Mouse (Mus musculus) gastrocnemius, postnatal 14 days (tissue): ENCODE results near the gene Gm49322. TPM values are rescaled to one million over a fixed set of nuclear protein-coding genes. Genes with fewer than 3 reads are reported as not detected.
A peak's percentile ranks its signal among the peaks of the same experiment; 100 is the strongest.
"Not testable (repeated sequence)": the region's sequence is repeated elsewhere in the genome, so short reads cannot be mapped to it uniquely, and the experiment has no call there.

Source experiments
- DNase-seq: peaks from one replicate; pipeline ENCODE4 v3.0.0; 2021; ENCODE audit warnings: mixed read lengths
- intact Hi-C: fragments of 180-260 bp; cut with DNase I; formaldehyde crosslinking; loops from one replicate; pipeline ENCODE4 v1.15.1; 2025; ENCODE audit warnings: low total_unique reads
- long read RNA-seq, 2 experiments: library from polyadenylated mRNA; stranded (forward); transcript quantifications; one replicate each; pipeline ENCODE4 v2.0.0; 2021
- total RNA-seq, 2 experiments: library from RNA; stranded (reverse); gene quantifications; 2 replicates each; pipeline ENCODE4 v1.2.3; 2021

Gene Gm49322
- total RNA-seq: under 1 TPM; 0.18 to 0.27 TPM
- long read RNA-seq, experiment 1, full-length matches to known transcripts: 3 of 6 reads
- long read RNA-seq, experiment 1, partial matches to known transcripts: 0 of 6 reads
- long read RNA-seq, experiment 1, other reads (novel, unspliced or antisense): 3 of 6 reads
- long read RNA-seq, experiment 2, full-length matches to known transcripts: 2 of 2 reads
- long read RNA-seq, experiment 2, partial matches to known transcripts: 0 of 2 reads
- long read RNA-seq, experiment 2, other reads (novel, unspliced or antisense): 0 of 2 reads

DNA sequence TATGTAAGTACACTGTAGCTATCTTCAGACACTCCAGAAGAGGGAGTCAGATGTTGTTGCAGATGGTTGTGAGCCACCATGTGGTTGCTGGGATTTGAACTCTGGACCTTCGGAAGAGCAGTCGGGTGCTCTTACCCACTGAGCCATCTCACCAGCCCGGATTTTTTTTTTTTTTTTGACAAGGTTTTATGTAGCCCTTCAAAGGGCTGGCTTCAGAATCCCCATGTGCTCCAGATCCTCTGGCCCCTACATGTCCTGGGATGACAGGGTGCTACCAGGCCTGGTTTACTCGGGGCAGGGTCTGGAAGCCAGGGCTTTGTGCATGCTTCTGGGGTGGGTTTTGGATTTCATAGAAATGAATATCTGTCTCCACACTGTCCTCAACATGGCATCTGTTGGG is at the start of gene Gm49322:
Gm49322 (plus strand) TSS at position 301 of the 400 bp plus-strand sequence.
- intact Hi-C loops: loop anchor here (5.0 kb wide), 1 partner anchor 87 kb away; no protein-coding TSS in a partner anchor
- not testable (repeated sequence) for DNase-seq

DNA sequence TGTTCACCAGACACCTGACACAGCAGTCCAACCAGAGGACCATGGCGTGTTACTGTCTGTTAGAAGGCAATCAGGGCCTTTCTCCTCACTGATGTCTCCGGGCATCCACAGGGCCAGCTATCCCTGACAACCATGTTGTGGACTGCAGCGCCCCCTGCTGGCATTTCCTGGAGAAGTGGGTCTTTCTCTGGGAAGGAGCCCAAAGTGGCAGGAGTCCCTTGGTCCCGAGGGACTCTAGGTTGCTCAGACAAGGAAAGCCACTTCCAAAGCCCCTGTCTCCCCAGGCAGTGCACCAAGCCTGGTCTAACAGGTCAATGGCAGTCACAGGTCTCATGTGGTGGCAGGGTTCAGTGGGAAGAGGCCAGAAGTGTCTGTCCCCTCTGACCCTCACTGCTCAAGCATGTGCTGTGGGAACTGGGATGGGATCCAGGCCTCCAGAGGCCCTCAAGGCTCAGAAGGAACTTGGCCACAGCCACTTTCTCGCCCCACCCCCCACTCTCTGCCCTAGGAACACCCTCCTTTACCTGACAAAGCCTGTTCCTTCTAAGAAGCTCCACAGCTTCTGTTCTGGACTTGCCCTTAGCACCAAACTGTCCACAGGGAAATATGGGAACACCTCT is 48.4 kb upstream of the Gm49322 start:
- peak; percentile 75 for DNase-seq
- intact Hi-C loops: no loop called here

DNA sequence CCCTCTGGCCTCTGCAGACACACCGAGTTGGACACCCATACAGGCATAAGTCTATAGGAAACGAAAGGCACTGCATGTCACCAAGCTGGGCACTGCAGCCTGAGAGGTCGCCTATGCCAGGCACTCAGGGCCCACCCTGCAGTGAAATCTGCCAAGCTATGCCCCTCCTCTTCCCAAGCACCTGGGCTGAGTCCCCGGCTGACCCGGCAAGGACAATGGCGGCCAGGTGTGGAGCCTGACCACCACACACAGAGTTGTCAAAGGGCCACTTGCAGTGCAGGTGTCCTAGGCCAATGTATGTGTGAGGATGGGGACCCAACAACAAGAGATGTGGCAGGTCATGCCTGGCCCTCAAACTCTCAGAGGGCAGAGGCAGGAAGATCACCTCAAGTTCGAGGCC is 46.4 kb upstream of the Gm49322 start:
- DNase-seq: no peak
- intact Hi-C loops: no loop called here

DNA sequence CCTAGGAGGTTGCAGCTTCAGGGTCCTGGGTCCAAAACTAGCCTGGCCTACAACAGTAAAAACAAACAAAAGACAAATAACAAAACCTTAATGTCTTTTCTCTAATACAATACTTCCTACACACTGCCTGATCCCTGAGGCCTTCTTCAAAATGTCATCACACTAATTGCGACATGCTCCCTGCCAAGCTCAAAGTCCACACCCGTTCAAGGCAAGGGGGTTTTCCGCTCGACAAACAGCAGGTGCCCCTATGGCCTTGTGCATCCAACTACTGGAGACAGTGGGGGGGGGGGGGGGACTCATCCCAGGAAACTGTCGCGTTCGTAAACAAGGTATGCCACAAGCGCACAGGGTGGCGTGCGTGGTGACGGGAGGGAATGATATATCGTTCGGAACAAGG is 45.2 kb upstream of the Gm49322 start:
- intact Hi-C loops: no loop called here

DNA sequence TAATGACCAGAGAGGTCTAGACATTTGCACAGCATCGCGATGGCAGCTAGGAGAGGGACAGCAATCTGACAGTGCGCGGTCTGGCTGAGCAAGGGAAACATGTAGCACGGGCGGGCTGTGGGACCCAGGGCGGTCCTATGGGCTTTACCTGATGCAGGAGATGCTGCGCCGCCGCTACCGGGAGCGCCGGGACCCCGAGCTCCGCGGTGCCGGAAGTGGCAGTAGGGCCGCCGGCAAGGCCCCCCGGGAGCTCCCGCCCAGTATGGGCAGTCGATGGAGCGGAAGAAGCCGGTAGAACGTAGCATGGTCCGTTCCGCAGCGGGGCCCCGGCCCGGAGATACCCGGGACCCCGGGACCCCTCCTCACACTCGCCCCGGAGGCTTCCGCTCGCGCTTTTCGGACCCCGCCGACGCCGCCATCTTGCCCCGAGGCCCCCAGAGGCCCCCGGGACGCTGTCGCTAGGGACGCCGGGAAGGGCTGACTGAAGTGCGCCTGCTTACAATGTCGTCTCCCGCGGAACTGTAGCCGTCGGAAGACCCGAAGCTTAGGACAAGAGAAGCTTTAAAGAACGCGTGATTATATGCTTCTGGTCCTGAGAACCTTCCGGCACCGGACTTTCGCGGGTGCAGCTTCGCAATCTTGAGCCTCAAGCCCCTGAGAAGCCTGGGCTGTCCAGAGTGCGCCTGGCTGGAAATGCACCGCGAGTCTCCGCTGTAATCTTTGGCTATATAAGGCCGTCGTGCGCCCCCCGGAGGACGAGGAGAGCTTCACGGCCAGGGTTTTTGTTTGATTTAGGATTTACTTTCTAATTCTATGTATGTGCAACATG is 44.5 kb upstream of the Gm49322 start, which contains the start of gene Rexo1:
Rexo1 (minus strand) TSS at position 445 of the 829 bp plus-strand sequence.
- intact Hi-C loops: no loop called here
- peak; percentile 91 for DNase-seq

More for the DNA sequence above, 45.2 kb upstream of the Gm49322 start:
- no peak for DNase-seq

DNA sequence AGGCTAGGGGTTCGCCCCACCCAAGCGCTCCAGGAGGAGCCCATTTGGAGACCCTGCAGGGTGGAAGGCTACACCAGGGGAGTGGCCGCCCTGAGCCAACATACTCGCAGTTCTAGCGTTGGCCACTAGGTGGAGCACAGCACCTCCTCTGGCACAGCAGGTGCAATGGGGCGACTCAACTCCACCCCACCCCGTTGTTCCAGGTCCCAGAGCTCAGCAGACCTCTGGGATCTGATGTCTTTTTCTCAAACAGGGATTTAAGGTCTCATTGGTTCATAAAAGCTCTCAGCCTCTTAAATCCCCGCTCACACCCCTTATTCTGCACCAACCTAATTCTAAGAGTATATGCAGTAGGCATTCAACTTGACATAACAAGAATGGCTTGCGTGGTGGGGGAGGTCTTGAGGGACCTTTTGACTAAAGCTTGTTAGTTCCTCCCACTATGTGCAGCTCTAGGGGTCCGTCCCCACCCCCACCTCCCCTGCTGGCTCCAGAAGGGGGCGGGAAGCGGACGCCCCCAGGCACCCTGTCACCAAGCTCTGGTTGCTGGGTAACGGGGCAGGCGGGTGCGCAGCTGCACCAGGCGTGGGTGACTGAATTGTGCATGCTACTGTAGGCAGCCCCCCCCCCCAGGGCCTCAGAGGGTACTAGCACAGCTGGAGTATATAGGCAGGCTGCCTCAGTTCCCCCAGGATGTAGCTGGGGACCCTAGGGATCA is 39.3 kb upstream of the Gm49322 start:
- DNase-seq: peak; percentile 84
- intact Hi-C loops: no loop called here

DNA sequence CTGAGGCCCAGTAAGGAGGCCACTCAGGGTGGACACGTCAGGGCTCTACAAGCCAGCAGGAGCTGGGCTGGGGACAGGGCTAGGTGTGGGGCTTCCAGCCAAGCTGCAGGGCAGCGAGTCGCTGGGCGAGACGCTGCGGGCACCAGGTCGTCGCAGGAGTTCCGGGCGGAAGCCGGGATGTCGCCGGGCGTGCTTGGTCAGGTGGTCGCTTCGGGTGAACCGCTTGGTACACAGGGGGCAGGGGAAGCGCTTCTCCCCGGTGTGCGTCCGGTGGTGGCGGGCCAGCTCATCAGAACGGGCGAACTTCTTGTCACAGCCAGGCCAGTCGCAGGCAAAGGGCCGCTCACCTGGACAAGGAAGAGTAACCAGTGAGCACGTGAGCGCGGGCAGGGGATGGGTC is 36.9 kb upstream of the Gm49322 start:
- no peak for DNase-seq
- intact Hi-C loops: no loop called here

DNA sequence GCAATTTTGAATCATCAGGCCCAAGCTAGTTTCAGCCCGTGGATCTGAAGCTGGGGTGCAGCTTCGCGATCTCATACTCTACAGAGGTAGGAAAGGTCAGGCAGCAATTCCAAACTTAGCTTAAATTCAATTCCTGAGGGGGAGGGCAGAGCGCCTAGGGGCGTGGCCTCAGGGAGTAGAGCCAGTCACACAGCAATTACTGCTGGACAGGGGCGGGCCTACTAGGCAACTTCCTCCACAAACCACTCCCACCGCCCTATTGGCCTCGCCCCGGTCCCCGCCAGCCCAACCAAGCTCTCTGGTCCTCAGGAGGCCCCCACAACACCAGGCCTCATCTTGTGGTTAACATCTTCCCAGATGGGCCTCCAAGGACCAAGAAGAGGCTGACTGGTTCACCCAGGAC is 36.2 kb upstream of the Gm49322 start:
- peak; percentile 84 for DNase-seq
- intact Hi-C loops: no loop called here

DNA sequence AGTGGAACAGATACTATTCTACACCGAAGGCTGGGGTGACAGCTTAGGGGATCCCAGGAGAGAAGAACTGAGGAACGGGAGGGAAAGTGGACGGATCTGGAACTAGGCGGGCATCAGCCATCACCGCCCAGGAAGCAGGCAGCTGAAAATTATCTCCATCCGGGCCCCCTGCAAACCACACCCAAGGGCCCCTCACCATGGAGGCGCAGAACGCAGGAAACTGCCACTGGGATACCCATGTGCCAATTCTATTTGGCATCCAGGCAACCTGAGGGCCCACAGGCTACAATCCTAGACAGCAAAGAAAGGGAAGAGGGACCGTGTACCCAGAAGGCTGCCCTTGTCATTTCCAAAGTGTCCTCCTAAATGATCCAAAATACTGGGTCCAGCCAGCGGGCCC is 35.4 kb upstream of the Gm49322 start:
- intact Hi-C loops: no loop called here
- DNase-seq: no peak

DNA sequence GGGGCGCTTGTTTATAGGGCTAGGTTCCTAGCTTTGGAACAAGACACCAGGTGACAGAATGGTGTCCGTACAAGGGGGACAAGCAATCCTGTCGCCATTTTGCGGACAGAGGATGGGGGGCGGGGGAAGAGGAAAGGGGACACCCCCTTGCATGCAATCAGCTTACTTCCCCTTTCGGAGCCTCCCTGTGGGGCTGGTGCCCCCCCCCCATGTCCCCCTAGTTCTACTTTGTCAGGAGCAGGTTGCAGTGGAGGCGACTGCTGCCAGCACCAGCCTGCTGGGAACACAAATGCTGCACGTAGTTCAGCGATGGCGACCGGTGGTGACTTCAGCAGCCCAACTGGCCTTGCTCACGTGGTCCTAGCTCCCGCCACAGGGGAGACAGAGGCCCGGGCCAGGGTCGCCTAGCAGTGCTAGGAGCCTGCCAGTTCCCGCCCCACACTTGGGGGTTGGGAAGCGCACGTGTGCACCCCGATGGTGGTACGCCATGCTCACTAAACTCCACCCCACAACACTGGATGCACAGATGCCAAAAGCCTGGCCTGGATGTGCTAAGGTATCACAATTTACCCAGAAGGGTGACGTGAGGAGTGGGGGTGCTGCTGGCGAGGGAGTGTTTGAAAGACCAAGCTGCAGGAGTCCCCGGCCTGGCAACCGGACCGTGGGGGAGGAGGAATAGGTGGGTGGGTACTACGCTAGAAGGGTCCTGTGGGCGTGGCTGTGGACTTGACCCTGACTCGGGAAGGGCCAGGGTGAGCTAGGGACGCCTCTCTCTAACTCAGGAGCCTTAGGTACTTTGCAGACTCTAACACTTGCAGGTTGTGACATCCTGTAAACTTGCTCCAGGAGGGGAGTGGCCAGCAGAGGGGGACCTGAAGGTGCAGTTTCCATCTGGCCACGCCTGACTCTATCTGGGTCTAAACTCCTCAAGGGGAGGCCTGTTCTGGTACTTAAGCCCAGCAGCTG is 34.7 kb upstream of the Gm49322 start:
- intact Hi-C loops: no loop called here
- DNase-seq: peak; percentile 4

DNA sequence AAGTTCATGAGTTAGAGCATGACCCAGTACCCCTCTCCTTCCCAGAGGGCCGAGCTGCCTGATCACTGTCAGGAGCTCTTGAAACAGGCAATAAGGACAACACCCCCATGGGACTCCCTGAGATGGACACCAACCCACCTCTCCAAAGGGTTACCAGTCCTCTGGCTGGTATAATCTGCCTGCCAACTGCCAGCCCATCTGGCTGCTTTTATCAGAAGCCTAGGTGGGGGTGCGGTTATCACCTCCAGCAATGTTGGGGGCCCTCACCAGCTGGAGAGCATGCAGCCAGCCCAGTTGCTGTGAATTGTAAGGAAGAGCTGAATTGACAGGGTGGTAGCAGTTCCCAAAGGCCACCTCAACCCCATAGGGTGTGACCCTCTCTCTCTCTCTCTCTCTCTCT is 33.3 kb upstream of the Gm49322 start:
- DNase-seq: no peak
- intact Hi-C loops: no loop called here

DNA sequence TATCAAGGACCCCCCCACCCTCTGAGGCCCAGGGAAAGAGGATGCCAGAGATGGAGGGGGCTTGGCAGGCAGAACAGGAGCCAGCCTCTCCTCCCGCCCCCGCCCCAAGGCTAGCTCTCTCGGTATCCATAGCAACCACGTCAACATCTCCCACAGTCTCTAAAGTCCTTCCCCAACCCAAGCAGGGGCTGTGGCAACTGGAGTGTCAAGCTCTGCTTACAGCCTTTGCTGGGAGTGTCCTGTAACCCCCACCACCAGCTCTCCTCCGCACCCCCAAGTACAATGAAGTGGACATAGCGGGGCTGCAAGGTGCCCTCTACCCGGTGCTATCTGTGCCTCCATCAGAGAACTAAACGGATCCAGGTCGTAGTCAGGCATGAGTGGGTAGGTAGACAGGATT is 31.9 kb upstream of the Gm49322 start:
- intact Hi-C loops: no loop called here
- DNase-seq: no peak

DNA sequence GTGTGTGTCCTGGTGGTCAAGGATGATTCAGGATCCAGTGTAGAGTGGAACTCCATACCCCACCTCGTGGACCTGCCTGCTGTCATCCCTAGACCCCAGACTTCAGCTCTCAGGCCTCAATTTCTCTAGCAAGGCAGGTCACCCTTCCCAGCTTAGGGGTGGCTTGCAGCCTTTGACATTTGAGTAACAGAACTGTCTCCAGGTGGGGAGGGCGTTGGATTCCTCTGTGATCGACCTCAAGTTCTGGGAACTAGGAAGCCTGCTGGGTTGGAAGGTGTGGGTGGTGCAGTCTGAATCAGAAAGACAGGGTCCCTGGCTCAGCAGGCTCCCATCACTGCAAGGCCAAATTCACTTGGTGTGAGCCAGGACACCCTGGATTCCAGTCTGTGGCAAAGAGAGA is 30.9 kb upstream of the Gm49322 start:
- intact Hi-C loops: loop anchor here (5.0 kb wide), 1 partner anchor 112 kb away; no protein-coding TSS in a partner anchor
- DNase-seq: no peak

DNA sequence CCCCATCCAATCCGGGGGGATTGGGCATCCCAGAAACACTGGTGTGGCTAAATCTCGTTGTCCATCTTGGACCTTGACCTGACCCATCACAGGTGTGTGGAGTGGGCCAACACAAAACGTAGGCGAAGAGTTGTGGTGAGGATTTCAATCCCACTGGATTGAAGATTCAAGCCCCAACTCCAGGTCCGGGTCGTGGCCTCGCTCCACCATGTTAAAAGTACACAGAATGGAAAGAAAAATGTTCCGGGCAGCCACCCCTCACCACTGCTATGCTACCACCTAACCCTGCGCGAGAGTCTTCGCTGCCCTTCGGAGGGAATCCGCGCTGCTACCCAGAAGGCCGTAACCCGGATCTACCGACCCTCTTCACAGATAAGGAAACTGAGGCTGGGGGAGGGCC is 29.9 kb upstream of the Gm49322 start:
- DNase-seq: no peak
- intact Hi-C loops: loop anchor here (5.0 kb wide), 1 partner anchor 111 kb away; no protein-coding TSS in a partner anchor

DNA sequence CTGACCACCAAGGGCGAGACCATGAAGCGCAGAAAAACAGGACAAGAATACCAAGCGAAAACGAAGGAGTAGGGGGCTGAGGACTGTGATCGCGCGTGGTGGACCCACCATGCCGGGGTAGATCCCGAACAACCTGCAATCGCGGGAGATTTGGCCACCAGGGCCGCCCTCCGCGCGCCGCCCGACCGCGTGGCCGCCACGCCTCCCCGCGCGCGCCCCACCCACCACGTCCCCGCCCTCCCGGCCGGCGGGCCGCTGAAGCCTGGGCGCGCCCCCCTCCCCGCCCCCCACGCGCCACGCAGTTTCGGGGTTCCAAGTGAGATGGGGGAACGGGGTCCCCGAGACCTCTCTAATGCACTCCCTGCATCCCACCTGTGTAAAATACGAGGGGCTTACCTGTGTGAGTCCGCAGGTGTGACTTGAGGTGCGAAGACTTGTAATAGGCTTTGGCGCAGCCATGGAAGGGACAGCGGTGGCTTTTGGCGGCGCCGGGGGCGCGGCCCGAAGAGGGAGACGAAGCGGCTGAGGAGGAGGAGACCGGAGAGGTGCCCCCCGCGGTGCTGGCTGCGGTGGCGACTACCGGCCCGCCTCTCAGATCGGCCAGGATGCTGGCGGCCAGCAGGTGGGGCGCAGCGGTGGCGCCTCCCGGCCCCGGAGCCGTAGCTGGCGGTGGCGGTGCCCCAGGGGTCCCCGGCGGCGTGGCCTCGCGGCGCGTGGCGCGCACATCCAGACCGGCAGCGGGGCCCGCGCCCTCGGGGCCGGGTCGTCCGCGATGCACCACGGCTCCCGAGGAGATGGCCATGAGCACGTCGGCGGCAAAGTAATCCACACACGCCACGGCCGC is 29.2 kb upstream of the Gm49322 start:
- DNase-seq: peak; percentile 55
- intact Hi-C loops: loop anchor here (5.0 kb wide), 1 partner anchor 111 kb away; no protein-coding TSS in a partner anchor

DNA sequence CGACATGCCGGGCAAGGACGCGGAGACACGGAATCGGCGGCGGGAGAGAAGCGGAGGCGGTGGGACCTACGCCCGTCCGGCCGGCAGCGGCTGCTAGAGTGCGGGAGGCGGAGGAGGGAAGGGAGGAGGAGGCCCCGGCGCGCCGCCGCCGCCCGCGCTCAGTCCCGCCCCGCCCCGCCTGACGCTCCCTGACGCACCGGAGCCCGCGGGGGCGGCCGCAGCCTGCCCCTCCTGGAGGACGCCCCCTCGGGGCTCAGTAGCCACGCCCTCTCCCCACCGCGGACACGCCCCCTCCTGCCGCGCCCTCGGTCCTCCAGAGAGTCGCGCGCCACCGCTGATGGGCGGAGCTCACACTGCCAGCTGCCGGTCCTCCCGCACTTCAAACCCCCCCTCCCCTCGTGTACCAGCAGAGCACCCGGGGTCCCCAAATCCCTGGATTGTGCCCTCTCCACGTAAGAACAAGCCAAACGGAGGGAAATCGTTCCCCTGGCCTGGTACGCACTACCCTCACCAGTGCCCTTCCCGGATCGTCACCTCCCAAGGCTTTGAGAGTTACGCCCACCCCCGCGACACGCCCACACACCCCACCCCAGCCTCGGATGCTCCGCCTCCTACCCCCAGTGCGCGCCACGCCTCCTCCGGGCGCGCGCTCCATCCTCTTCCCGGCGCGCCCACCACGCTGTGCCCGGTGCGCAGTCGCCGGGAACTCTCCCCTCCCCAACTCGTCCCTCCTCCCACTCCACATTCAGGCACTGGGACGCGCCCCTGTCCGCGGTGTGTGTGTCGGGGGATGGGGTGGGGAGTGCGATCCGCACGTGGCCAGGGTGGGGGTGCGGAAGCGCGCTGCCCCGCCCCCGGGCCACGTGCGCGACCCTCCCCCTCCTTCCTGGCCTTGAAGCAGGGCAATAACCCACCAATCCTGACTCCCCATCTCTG is 28.4 kb upstream of the Gm49322 start, which contains the start of gene Klf16:
Klf16 (minus strand) TSS at position 127 of the 936 bp plus-strand sequence.
- DNase-seq: peak; percentile 98
- intact Hi-C loops: loop anchor here (5.0 kb wide), 1 partner anchor 110 kb away; no protein-coding TSS in a partner anchor
